Mouse (Mus musculus) limb, embryonic 14.5 days (tissue): ENCODE measurements around the gene Rabgap1l. TPM values are rescaled to one million over a fixed set of nuclear protein-coding genes. Genes with fewer than 3 reads are reported as not detected.

ENCODE experiments used
- ATAC-seq: fragments of 200-750 bp; cut with Nextera tagmentation; 2 replicates; pipeline ENCODE4 v1.8.0; 2017; ENCODE audit warnings: low read depth, moderate number of reproducible peaks, moderate TSS enrichment; ENCODE audit not compliant: low FRiP score
- DNase-seq: peaks from one replicate; pipeline ENCODE4 v3.0.0-alpha.2; 2015; ENCODE audit warnings: low spot score
- H3K27ac ChIP-seq: fragments of 300-500 bp; sonication (generic); replicated peaks from 2 replicates; pipeline ENCODE4 v1.5.1; 2014; ENCODE audit warnings: low read depth, mild to moderate bottlenecking, low read length, moderate library complexity, mixed read lengths
- H3K27me3 ChIP-seq: fragments of 300-500 bp; sonication (generic); 2 replicates; pipeline ENCODE4 v1.6.1; 2014; ENCODE audit warnings: low read length, mixed read lengths; ENCODE audit not compliant: control insufficient read depth, insufficient read depth
- H3K36me3 ChIP-seq: fragments of 300-500 bp; sonication (generic); 2 replicates; pipeline ENCODE4 v1.6.1; 2014; ENCODE audit warnings: mild to moderate bottlenecking, low read length, moderate library complexity, mixed read lengths; ENCODE audit not compliant: control insufficient read depth, insufficient read depth
- H3K4me1 ChIP-seq: fragments of 300-500 bp; sonication (generic); 2 replicates; pipeline ENCODE4 v1.6.1; 2014; ENCODE audit warnings: antibody characterized with exemption, low read length, mixed read lengths; ENCODE audit not compliant: control insufficient read depth, insufficient read depth
- H3K4me2 ChIP-seq: fragments of 300-500 bp; sonication (generic); replicated peaks from 2 replicates; pipeline ENCODE4 v1.6.1; 2014; ENCODE audit warnings: low read depth, mild to moderate bottlenecking, low read length, moderate library complexity; ENCODE audit not compliant: severe bottlenecking
- H3K4me3 ChIP-seq: fragments of 300-500 bp; sonication (generic); replicated peaks from 2 replicates; pipeline ENCODE4 v1.5.1; 2014; ENCODE audit warnings: low read length
- H3K9ac ChIP-seq: fragments of 300-500 bp; sonication (generic); 2 replicates; pipeline ENCODE4 v1.6.1; 2014; ENCODE audit warnings: mild to moderate bottlenecking, low read depth, low read length, moderate library complexity; ENCODE audit not compliant: severe bottlenecking
- H3K9me3 ChIP-seq: fragments of 300-500 bp; sonication (generic); 2 replicates; pipeline ENCODE4 v1.6.1; 2016; ENCODE audit warnings: low read length; ENCODE audit not compliant: control insufficient read depth
- POLR2A ChIP-seq: fragments of 200-500 bp; IDR thresholded peaks from 2 replicates; pipeline ENCODE4 v1.8.0; 2012; ENCODE audit warnings: inconsistent platforms, mild to moderate bottlenecking, moderate library complexity, borderline replicate concordance; ENCODE audit not compliant: insufficient read depth, insufficient read length; ENCODE audit errors: extremely low read depth
- WGBS: fragments of 180-500 bp; shearing (Covaris S2); extraction: QIAGEN DNeasy Blood & Tissue Kit; methylation state at CpG from one replicate; pipeline ENCODE4 v1.1.7; 2014; 5-methylcytosine and 5-hydroxymethylcytosine counted together
- polyA plus RNA-seq, 2 experiments: library from polyadenylated mRNA; depleted of rRNA in 1 of 2; stranded (reverse) in 1 of 2; unstranded in 1 of 2; fragments of >200 nt; fragmentation: Nextera tagmentation in 1 of 2; extraction: Ambion mirVana in 1 of 2; gene quantifications; 2 replicates each; pipeline versions ENCODE4 v1.2.1 to v1.2.3; 2012 to 2014

The Rabgap1l gene
- polyA plus RNA-seq, 2 experiments, result 13.3 to 19.3 TPM

DNA sequence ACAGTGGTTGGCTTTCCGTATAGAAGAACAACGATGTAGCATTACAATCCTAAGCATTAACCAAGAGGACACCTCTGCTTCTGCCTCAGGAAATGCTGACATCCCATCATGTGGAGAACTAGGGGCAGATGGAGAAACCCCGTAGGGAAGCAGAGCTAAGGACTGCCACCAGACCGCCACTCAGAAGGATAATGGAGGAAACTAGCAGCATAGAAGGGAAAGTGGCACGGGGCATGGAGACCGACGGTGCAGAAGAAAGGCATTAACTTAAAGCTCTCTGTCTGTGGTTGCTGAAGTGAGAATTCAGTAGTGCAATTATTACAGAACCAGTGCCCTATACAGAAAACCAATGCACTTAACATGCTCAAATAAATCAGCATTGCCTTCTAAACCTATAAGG is 308.0 kb downstream of the Rabgap1l start:
- Histone ChIP-seq H3K4me1 (no peaks in the 10 kb centered on the region), H3K4me3 (no peak overlapping the region), H3K27me3 (no peaks in the 10 kb centered on the region), H3K4me2 (no peak overlapping the region), H3K27ac (no peak overlapping the region), H3K9ac (no peak overlapping the region), H3K9me3 (no peaks in the 10 kb centered on the region), H3K36me3 (no peaks in the 10 kb centered on the region)
- DNase-seq, result no peak
- WGBS, result 89% methylated on average over 7 of the region's 7 CpGs
- no peak for TF ChIP-seq POLR2A
- ATAC-seq, result no peak

GRCm38 (mm10) chr1:160481643-160482042 is 311.4 kb downstream of the Rabgap1l start:
- no peaks in the 10 kb centered on the region for H3K9me3 ChIP-seq
- 86% methylated on average over 2 of the region's 2 CpGs for WGBS
- no peak for ATAC-seq

DNA sequence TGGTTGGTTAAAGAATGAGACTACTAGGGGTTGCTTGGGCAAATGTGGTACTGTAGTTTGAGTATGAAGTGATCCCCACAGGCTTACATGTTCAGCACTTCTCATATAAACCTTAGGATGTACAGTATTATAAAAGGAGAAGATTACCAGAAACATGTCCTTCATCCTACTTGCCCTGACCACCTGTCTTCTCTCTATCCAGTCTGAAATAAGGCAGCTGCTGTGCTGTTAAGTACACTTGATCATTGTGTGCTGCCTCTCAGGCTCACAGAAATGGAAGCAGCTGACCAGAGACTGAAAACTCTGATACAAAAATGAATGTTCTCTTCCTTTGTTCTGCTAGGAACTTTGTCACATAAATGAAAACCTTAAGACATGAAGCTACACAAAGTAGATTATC is 325.6 kb downstream of the Rabgap1l start:
- DNase-seq (no peak), ATAC-seq (no peak)
- no peaks in the 10 kb centered on the region for H3K9me3 ChIP-seq
- no peak overlapping the region for H3K9ac ChIP-seq
- no peak overlapping the region for H3K4me2 ChIP-seq
- no peak overlapping the region for H3K4me3 ChIP-seq
- H3K4me1 ChIP-seq, result no peaks in the 10 kb centered on the region
- H3K36me3 ChIP-seq, result no peaks in the 10 kb centered on the region
- H3K27me3 ChIP-seq, result no peaks in the 10 kb centered on the region
- no peak overlapping the region for H3K27ac ChIP-seq
- no peak for TF ChIP-seq POLR2A

More at GRCm38 (mm10) chr1:160481643-160482042, 311.4 kb downstream of the Rabgap1l start:
- Histone ChIP-seq H3K9ac (no peak overlapping the region), H3K4me2 (no peak overlapping the region), H3K4me1 (no peaks in the 10 kb centered on the region), H3K27me3 (no peaks in the 10 kb centered on the region), H3K36me3 (no peaks in the 10 kb centered on the region), H3K4me3 (no peak overlapping the region), H3K27ac (no peak overlapping the region)
- TF ChIP-seq POLR2A, result no peak
- no peak for DNase-seq

- no peaks in the 10 kb centered on the region for H3K4me1 ChIP-seq
- no peak for TF ChIP-seq POLR2A
- no peaks in the 10 kb centered on the region for H3K9me3 ChIP-seq
- DNase-seq (no peak), ATAC-seq (no peak)
- no peak overlapping the region for H3K9ac ChIP-seq
- H3K36me3 ChIP-seq, result no peaks in the 10 kb centered on the region
- no peak overlapping the region for H3K27ac ChIP-seq
- no peak overlapping the region for H3K4me2 ChIP-seq
- H3K4me3 ChIP-seq, result no peak overlapping the region
- H3K27me3 ChIP-seq, result no peaks in the 10 kb centered on the region
These were observed 327.8 kb downstream of the Rabgap1l start for GRCm38 (mm10) chr1:160465186-160465585.

DNA sequence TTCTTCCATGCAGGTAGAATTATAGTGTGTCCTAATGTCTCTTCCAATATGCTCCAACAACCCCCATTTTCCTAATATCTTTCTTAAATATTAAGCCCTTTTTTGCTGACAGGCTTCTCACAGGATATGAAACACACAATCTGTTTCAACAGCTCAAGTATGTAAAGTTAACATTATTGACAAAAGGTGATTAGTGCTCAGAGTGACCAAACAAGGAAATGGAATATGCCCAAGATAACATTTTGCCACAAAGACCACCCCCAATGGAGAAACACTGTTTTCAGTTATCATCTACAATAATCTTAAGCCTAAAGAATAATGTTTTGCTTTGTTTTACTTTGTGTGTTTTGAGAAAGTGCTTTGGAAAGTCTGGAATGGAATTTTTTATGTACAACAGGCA is 328.9 kb downstream of the Rabgap1l start:
- ATAC-seq (no peak), DNase-seq (no peak)
- Histone ChIP-seq H3K4me3 (no peak overlapping the region), H3K27me3 (no peaks in the 10 kb centered on the region), H3K27ac (no peak overlapping the region), H3K4me1 (no peaks in the 10 kb centered on the region), H3K36me3 (no peaks in the 10 kb centered on the region), H3K4me2 (no peak overlapping the region), H3K9ac (no peak overlapping the region), H3K9me3 (no peaks in the 10 kb centered on the region)
- no peak for TF ChIP-seq POLR2A

DNA sequence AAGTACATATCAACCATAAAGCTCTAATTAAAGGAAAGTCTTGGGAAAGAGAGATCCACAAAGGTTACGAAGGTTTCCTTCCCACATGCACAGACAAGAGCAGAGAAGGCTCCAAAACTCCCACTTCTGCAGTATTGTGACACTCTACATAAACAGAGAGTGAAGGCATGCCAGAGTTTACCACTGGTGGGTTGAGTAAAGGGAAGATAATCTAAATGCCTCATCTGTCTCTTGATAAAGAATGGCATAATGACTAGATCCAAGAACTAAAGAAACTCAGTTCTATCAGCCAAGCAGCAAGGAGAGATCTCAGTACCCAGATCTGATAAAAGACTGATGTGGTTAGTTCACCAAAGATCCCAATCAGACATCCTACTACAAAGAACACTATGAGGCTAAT is 332.7 kb downstream of the Rabgap1l start:
- H3K4me3 ChIP-seq, result no peak overlapping the region
- H3K9me3 ChIP-seq, result no peaks in the 10 kb centered on the region
- no peak overlapping the region for H3K9ac ChIP-seq
- H3K27ac ChIP-seq, result no peak overlapping the region
- H3K4me2 ChIP-seq, result no peak overlapping the region
- ATAC-seq, result no peak
- no peaks in the 10 kb centered on the region for H3K36me3 ChIP-seq
- TF ChIP-seq POLR2A, result no peak
- no peaks in the 10 kb centered on the region for H3K4me1 ChIP-seq
- no peak for DNase-seq
- 89% methylated on average over 1 of the region's 1 CpGs for WGBS
- H3K27me3 ChIP-seq, result no peaks in the 10 kb centered on the region
